Mouse (Mus musculus) embryonic facial prominence, embryonic 13.5 days (tissue): ENCODE results near the gene Zzz3. TPM values are rescaled to one million over a fixed set of nuclear protein-coding genes. Genes with fewer than 3 reads are reported as not detected.

Experiments used
- ATAC-seq: fragments of 200-750 bp; cut with Nextera tagmentation; 2 replicates; pipeline ENCODE4 v1.8.0; 2017; ENCODE audit warnings: low read depth; ENCODE audit not compliant: insufficient number of reproducible peaks, insufficient read depth, low FRiP score, low TSS enrichment
- H3K27ac ChIP-seq: fragments of 300-500 bp; sonication (generic); 2 replicates; pipeline ENCODE4 v1.5.1; 2015; ENCODE audit warnings: moderate library complexity, mild to moderate bottlenecking, inconsistent platforms
- H3K27me3 ChIP-seq: fragments of 300-500 bp; sonication (generic); 2 replicates; pipeline ENCODE4 v1.6.1; 2015; ENCODE audit warnings: mild to moderate bottlenecking, inconsistent platforms
- H3K36me3 ChIP-seq: fragments of 300-500 bp; sonication (generic); 2 replicates; pipeline ENCODE4 v1.6.1; 2015; ENCODE audit warnings: mild to moderate bottlenecking, inconsistent platforms
- H3K4me1 ChIP-seq: fragments of 300-500 bp; sonication (generic); 2 replicates; pipeline ENCODE4 v1.6.1; 2015; ENCODE audit warnings: inconsistent platforms
- H3K4me2 ChIP-seq: fragments of 300-500 bp; sonication (generic); 2 replicates; pipeline ENCODE4 v1.6.1; 2015; ENCODE audit warnings: moderate library complexity, mild to moderate bottlenecking, inconsistent platforms
- H3K4me3 ChIP-seq: fragments of 300-500 bp; sonication (generic); 2 replicates; pipeline ENCODE4 v1.5.1; 2015; ENCODE audit warnings: mild to moderate bottlenecking, inconsistent platforms
- H3K9ac ChIP-seq: fragments of 300-500 bp; sonication (generic); 2 replicates; pipeline ENCODE4 v1.6.1; 2015; ENCODE audit warnings: mild to moderate bottlenecking, inconsistent platforms
- H3K9me3 ChIP-seq: fragments of 300-500 bp; sonication (generic); 2 replicates; pipeline ENCODE4 v1.6.1; 2016; ENCODE audit warnings: inconsistent platforms
- WGBS: fragments of 180-500 bp; shearing (Covaris S2); methylation state at CpG from one replicate; pipeline ENCODE4 v1.1.7; 2015; ENCODE audit warnings: mixed read lengths; 5-methylcytosine and 5-hydroxymethylcytosine counted together
- polyA plus RNA-seq: library from polyadenylated mRNA; unstranded; fragments of >200 nt; fragmentation: Nextera tagmentation; extraction: Ambion mirVana; gene quantifications from 2 replicates; pipeline ENCODE4 v1.2.1, GENCODE M21; 2015

Gene Zzz3
- polyA plus RNA-seq, 1 experiment from 2014 or later: 57.8 TPM

DNA sequence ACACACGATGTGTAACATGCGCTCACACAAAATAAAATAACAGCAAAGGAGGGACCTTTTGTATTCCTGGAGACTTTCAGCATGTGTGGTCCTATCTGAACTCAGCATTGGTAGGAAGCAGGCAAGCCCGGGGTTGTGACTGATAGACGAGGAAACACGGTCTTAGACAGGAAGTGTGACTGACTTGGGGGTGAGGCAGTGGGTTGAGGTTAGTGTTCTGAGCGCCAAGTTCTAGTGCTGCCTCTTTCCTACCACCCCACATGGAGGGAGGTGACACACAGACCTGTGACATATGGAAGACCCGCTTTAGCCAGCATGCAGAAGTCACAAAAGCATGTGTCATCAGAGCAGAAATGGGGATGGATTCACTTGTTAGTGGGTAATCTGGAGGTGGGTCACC lies 114.0 kb downstream of the Zzz3 start:
- H3K9me3 ChIP-seq: no peaks in the 10 kb centered on the region
- no peak for ATAC-seq
- 87% methylated on average over 7 of the region's 7 CpGs for WGBS
- H3K4me3 ChIP-seq: no peak overlapping the region
- H3K27ac ChIP-seq: no peak overlapping the region
- no peak overlapping the region for H3K9ac ChIP-seq
- no peaks in the 10 kb centered on the region for H3K36me3 ChIP-seq
- H3K4me1 ChIP-seq: peaks cover 5% of the 10 kb centered on the region
- no peak overlapping the region for H3K4me2 ChIP-seq
- no peaks in the 10 kb centered on the region for H3K27me3 ChIP-seq

Other genes with a start within 250 kb of the Zzz3 start
- gene Gipc2, start 229.2 kb upstream of the Zzz3 start, polyA plus RNA-seq: 3.1 and 4.2 TPM in 2 replicates
- 27.9 and 31.7 TPM in 2 replicates for gene Dnajb4, start 185.2 kb upstream of the Zzz3 start, polyA plus RNA-seq
- gene Fubp1, start 185.1 kb upstream of the Zzz3 start, polyA plus RNA-seq: 336 and 338 TPM in 2 replicates
- gene Nexn, start 129.1 kb upstream of the Zzz3 start, polyA plus RNA-seq: 9.6 and 11.8 TPM in 2 replicates
- 19.4 and 21.0 TPM in 2 replicates for gene Miga1, start 55.1 kb upstream of the Zzz3 start, polyA plus RNA-seq
- gene Usp33, start 49.0 kb upstream of the Zzz3 start, polyA plus RNA-seq: 39.8 and 51.8 TPM in 2 replicates